ENCODE assay signal across 8 mouse cellular contexts in the genomic region with DNA sequence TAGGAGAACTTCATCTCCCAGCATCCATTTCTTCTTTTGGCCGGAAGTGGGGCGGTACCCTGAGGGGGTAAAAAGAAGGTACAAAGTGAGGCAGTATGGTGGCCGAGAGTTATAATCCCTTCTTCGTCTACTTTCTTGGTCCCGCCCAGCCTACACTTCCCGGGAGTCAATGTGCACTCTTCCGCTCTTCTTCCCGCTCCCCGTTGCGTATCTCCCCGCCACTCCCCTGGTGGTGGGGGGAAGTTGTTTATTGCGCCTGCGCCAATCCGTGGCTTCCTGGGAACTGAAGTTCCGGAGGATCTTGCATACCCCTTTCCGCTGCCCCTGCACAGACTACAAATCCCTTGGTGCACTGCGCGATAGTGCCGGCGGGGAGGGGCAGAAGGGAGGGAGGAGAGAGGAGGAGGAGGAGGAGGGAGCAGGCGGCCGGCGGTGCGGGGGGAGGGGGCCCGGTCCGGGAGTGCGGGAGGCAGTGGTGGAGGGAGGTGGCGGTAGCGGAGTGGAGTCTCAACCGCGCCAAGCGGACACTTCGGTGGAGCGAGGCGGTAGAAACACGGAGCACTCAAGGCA. TPM values are rescaled to one million over a fixed set of nuclear protein-coding genes. Genes with fewer than 3 reads are reported as not detected.
DNase-seq lines count a peak whose midpoint lies in the region; ATAC-seq and TF ChIP-seq lines count a peak whose summit lies in the region.

Phf23 (plus strand) TSS at position 387 of the 570 bp plus-strand sequence.

- H3K27me3 ChIP-seq in Patski: no peaks in the 10 kb centered on the region
- H3K27me3 ChIP-seq in hindbrain, embryonic 13.5 days: no peaks in the 10 kb centered on the region

- peak within 1 kb of the TSS; percentile 71 for H3K4me2 ChIP-seq in hindbrain, embryonic 13.5 days

- peaks cover 48% of the 10 kb centered on the region for H3K4me1 ChIP-seq in hindbrain, embryonic 13.5 days (replicated peaks)

- DNase-seq in Patski (ENCODE audit: low read depth, low spot score): peak; percentile 97
- DNase-seq in cerebellum, postnatal 14 days: peak; percentile 97
- peak; percentile 94 to 98 for DNase-seq in frontal cortex, postnatal 14 days (ENCODE audit: low spot score in 2 of 2)
- DNase-seq in layer of hippocampus, postnatal 25 days (ENCODE audit: extremely low spot score in 1 of 2, low spot score in 1 of 2): peak; percentile 88 to 91
- peak; percentile 99 for DNase-seq in lung, postnatal 25 days (ENCODE audit: low spot score)
- peak; percentile 98 for DNase-seq in retina, embryonic 14.5 days (ENCODE audit: low spot score)
- peak; percentile 95 for DNase-seq in thymus, postnatal 4 days

- H3K36me3 ChIP-seq in hindbrain, embryonic 13.5 days: peaks cover 40% of the 10 kb centered on the region

- H3K4me3 ChIP-seq in hindbrain, embryonic 13.5 days: peak within 1 kb of the TSS; percentile 91

- H3K9me3 ChIP-seq in hindbrain, embryonic 13.5 days: no peaks in the 10 kb centered on the region

- POLR2A ChIA-PET in Patski (lab: Charles Lee): interaction anchor here (0.5 to 1.7 kb wide), 4 partner anchors 13 to 95 kb away, joined by 3 to 7 read pairs (median 5); partner anchors contain the start of genes Acadvl and Elp5

- H3K27ac ChIP-seq in hindbrain, embryonic 13.5 days: peak within 1 kb of the TSS; percentile 97

- H3K9ac ChIP-seq in hindbrain, embryonic 13.5 days: peak within 1 kb of the TSS; percentile 94

- in situ Hi-C loops in Patski (cut with MboI; ENCODE audit: low pct_unique_long_range_greater_than_20kb): loop anchor here (25.0 kb wide), 2 partner anchors 583 to 908 kb away; partner anchors contain the start of genes Kdm6b, Per1 and Vamp2

- ATAC-seq in Patski: peak; percentile 63
- peak; percentile 85 for ATAC-seq in hindbrain, embryonic 13.5 days (ENCODE audit: low FRiP score)

- TF ChIP-seq CTCF in Patski (IDR thresholded peaks at IDR 0.05): no peak

- CTCF ChIA-PET in Patski (lab: Charles Lee): interaction anchor here (1.4 to 1.6 kb wide), 2 partner anchors 14 to 61 kb away, joined by 4 to 5 read pairs; no protein-coding TSS in a partner anchor

- WGBS in hindbrain, embryonic 13.5 days: under 1% methylated on average over 36 of the region's 36 CpGs

RNA-seq across cellular contexts. Expression of gene Phf23, which starts in this region (rescaled TPM):
- 76.1 TPM for polyA plus RNA-seq in Patski (2021)
- polyA plus RNA-seq in hindbrain, embryonic 13.5 days (2015; fragmentation: Nextera tagmentation; extraction: Ambion mirVana): 72.9 and 74.8 TPM in 2 replicates
- total RNA-seq in layer of hippocampus, postnatal 25 days (2021): 10 to 100 TPM; 41.4 to 46.9 TPM

Comparison
In these comparisons a context has a peak if more than half of its experiments do, and no peak if none do; other contexts are left out.
1. Peak in every context shown above with its lines: DNase-seq, ATAC-seq, H3K4me3 ChIP-seq and H3K27ac ChIP-seq.